Mouse (Mus musculus) erythroblast, embryonic 14.5 days (primary cell): ENCODE data around the gene 2210407C18Rik. TPM values are rescaled to one million over a fixed set of nuclear protein-coding genes. Genes with fewer than 3 reads are reported as not detected.
A peak's percentile ranks its signal among the peaks of the same experiment; 100 is the strongest.

Experiments used
- H3K27me3 ChIP-seq: 2 replicates; pipeline ENCODE4 v1.6.1; 2012; ENCODE audit warnings: inconsistent platforms; ENCODE audit not compliant: control insufficient read depth
- H3K36me3 ChIP-seq: 2 replicates; pipeline ENCODE4 v1.6.1; 2012; ENCODE audit warnings: mild to moderate bottlenecking, inconsistent platforms; ENCODE audit not compliant: control insufficient read depth
- H3K4me1 ChIP-seq: 2 replicates; pipeline ENCODE4 v1.6.1; 2012; ENCODE audit warnings: inconsistent platforms; ENCODE audit not compliant: control insufficient read depth
- H3K4me3 ChIP-seq: replicated peaks from 2 replicates; pipeline ENCODE3; 2012; ENCODE audit warnings: moderate library complexity, mild to moderate bottlenecking, inconsistent platforms
- H3K9me3 ChIP-seq: 2 replicates; pipeline ENCODE4 v1.6.1; 2012; ENCODE audit warnings: low read length, inconsistent platforms, mixed read lengths; ENCODE audit not compliant: control insufficient read depth
- GATA1 ChIP-seq: IDR thresholded peaks from 2 replicates; pipeline ENCODE4 v1.6.1; 2012; ENCODE audit warnings: low read length, inconsistent platforms, mixed read lengths
- TAL1 ChIP-seq: IDR thresholded peaks from 3 replicates; pipeline ENCODE4 v1.6.1; 2012; ENCODE audit warnings: low read length, inconsistent platforms, mixed read lengths
- polyA plus RNA-seq: library from polyadenylated mRNA; stranded (reverse); fragments of >175 nt; gene quantifications from 2 replicates; pipeline ENCODE4 v1.2.3, GENCODE M21; 2012

The 2210407C18Rik gene
- polyA plus RNA-seq: not detected in 2 replicates

DNA sequence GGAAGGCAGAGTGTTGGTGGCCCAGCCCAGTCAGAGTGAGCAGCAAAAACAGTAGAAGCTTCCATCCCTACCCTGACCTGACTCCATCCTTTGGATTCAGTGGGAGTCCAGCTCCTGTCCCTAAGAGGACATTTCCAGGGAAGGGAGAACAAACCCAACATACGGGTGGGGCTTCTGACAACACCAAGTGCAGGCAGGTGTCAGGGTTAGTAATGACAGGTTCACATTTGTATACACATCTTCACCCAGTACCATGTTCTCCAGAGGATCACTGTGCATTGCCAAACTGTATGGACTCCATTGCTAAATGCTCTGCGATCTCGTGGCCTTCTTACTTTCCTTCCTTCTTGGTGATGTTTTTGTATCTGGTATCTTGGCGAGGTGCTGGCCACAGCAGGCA lies at the start of gene 2210407C18Rik:
Gene 2210407C18Rik, minus strand, starts transcription at position 101 of the 400 bp plus-strand sequence.
- TF ChIP-seq TAL1: no peak
- no peak for TF ChIP-seq GATA1
- no peak within 1 kb of the TSS for H3K4me3 ChIP-seq
- no peaks in the 10 kb centered on the region for H3K4me1 ChIP-seq
- H3K27me3 ChIP-seq: no peaks in the 10 kb centered on the region
- H3K9me3 ChIP-seq: no peaks in the 10 kb centered on the region
- no peaks in the 10 kb centered on the region for H3K36me3 ChIP-seq

- Histone ChIP-seq H3K27me3 (0 out of 2 replicates have a peak, but pooled peaks cover 2% of the 10 kb centered on the region), H3K4me3 (no peak within 1 kb of the TSS), H3K9me3 (no peaks in the 10 kb centered on the region), H3K4me1 (no peaks in the 10 kb centered on the region), H3K36me3 (peaks cover 14% of the 10 kb centered on the region)
- TF ChIP-seq TAL1 (no peak), GATA1 (no peak)
Observed at GRCm38 (mm10) chr11:58658596-58658995, 42.7 kb upstream of the 2210407C18Rik start, which contains the start of gene Olfr322. Olfr322 (plus strand) TSS chr11:58658782.

- TF ChIP-seq GATA1: no peak
- no peak for TF ChIP-seq TAL1
- Histone ChIP-seq H3K9me3 (no peaks in the 10 kb centered on the region), H3K36me3 (peaks cover 46% of the 10 kb centered on the region), H3K4me1 (peaks cover 2% of the 10 kb centered on the region; the same call in 1 of the 2 replicates), H3K4me3 (no peak overlapping the region), H3K27me3 (0 out of 2 replicates have a peak, but pooled peaks cover 2% of the 10 kb centered on the region)
Observed at GRCm38 (mm10) chr11:58655151-58655550, 39.3 kb upstream of the 2210407C18Rik start.

DNA sequence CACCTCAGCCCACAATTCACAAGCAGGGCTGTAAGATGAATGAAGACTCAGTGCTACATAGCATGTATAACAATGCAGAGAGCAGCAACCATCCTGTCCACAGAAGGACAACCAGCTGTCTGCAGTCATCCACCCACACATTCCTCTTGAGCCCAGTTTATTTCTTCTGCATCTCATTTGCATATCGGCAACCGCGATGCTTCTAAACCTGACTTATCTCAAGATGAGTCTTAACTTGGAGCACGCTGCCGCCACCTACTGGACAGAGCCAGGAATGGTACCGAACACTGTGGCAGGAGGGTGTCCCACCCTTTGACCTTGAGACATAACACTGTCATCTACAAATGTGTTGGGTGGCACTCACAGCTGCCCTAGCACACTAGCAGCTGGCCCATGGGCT lies 27.5 kb upstream of the 2210407C18Rik start:
- H3K9me3 ChIP-seq: peaks cover 4% of the 10 kb centered on the region
- peaks cover 6% of the 10 kb centered on the region for H3K27me3 ChIP-seq
- H3K4me3 ChIP-seq: peak overlapping the region; percentile 89
- H3K4me1 ChIP-seq: peaks cover 70% of the 10 kb centered on the region
- peaks cover 68% of the 10 kb centered on the region for H3K36me3 ChIP-seq
- TF ChIP-seq GATA1: peak; percentile 66; the same call in 1 of the 2 replicates
- TF ChIP-seq TAL1: no peak

DNA sequence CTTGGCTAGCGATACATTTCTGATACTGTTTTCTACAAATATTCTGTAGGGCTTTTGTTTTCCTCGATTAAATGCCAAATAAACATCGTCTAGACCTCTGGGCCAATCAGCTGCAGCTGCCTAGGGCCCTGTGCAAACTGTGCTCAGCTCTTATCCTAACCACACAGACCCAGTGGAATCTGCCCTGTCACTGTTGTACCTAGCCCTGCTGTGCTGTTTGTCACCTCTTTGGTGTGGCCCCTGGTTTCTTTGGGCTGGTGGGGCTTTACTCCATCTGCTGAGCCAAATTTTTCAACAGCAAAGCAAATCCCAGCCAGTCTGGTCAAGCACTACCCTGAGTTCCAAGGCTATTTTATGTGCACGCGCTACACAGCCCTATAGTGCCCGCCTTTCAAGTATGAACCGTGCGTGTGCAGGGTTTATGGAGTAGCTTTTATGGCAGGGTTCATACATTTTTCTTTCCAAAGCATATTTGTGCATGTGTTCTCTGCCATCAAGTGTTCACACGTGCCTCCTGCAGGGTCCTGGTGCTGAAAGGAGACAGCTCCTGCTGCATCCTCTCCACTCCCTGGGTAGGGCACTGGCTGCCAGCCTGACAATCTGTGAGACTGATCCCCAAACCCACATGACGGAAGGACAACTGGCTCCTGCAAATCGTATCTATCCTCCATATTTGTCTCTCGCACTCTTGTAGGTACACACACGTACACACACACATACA lies 25.9 kb upstream of the 2210407C18Rik start:
- Histone ChIP-seq H3K9me3 (peaks cover 4% of the 10 kb centered on the region), H3K4me3 (peak overlapping the region; percentile 89), H3K36me3 (peaks cover 52% of the 10 kb centered on the region), H3K4me1 (peaks cover 81% of the 10 kb centered on the region), H3K27me3 (peaks cover 6% of the 10 kb centered on the region)
- TF ChIP-seq GATA1: peak; percentile 83
- TF ChIP-seq TAL1: peak; percentile 94

GRCm38 (mm10) chr11:58641057-58641456 lies 25.2 kb upstream of the 2210407C18Rik start:
- H3K4me1 ChIP-seq: peaks cover 85% of the 10 kb centered on the region
- H3K27me3 ChIP-seq: peaks cover 6% of the 10 kb centered on the region
- H3K36me3 ChIP-seq: peaks cover 45% of the 10 kb centered on the region
- peak overlapping the region; percentile 89 for H3K4me3 ChIP-seq
- H3K9me3 ChIP-seq: peaks cover 4% of the 10 kb centered on the region
- TF ChIP-seq TAL1: peak; percentile 35; the same call in 2 of the 3 replicates
- TF ChIP-seq GATA1: peak; percentile 60

DNA sequence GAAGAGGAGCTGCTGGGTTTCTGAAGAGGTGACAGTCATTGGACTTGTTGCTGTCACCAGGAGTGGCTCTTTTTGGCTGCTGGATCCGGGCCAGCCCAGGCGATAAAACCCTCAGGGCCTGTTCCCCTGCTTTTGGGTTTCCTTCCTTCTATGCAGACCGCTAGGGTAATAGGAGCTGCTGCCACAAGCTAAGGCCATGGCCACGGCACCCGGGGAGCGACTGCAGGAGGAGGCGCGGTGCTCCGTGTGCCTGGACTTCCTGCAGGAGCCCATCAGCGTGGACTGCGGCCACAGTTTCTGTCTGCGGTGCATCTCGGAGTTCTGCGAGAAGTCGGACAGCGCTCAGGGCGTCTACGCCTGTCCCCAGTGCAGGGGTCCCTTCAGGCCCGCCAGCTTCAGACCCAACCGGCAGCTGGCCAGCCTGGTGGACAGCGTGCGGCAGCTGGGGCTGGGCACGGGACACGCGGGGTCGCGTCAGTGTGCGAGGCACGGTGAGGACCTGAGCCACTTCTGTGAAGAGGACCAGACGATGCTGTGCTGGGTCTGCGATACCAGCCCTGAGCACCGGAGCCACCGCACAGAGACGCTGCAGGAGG lies 24.5 kb upstream of the 2210407C18Rik start, which contains the start of gene Trim58:
Gene Trim58, plus strand, starts transcription at position 194 of the 596 bp plus-strand sequence.
- TF ChIP-seq TAL1: no peak
- no peak for TF ChIP-seq GATA1
- H3K36me3 ChIP-seq: peaks cover 38% of the 10 kb centered on the region
- peak within 1 kb of the TSS; percentile 89 for H3K4me3 ChIP-seq
- H3K4me1 ChIP-seq: peaks cover 84% of the 10 kb centered on the region
- H3K9me3 ChIP-seq: peaks cover 4% of the 10 kb centered on the region
- H3K27me3 ChIP-seq: peaks cover 6% of the 10 kb centered on the region

- Histone ChIP-seq H3K4me1 (peaks cover 75% of the 10 kb centered on the region), H3K36me3 (peaks cover 17% of the 10 kb centered on the region), H3K4me3 (no peak overlapping the region), H3K27me3 (peaks cover 8% of the 10 kb centered on the region), H3K9me3 (peaks cover 1% of the 10 kb centered on the region)
- TF ChIP-seq TAL1: no peak
- TF ChIP-seq GATA1: no peak
Observed at GRCm38 (mm10) chr11:58638176-58638701, 22.4 kb upstream of the 2210407C18Rik start.

DNA sequence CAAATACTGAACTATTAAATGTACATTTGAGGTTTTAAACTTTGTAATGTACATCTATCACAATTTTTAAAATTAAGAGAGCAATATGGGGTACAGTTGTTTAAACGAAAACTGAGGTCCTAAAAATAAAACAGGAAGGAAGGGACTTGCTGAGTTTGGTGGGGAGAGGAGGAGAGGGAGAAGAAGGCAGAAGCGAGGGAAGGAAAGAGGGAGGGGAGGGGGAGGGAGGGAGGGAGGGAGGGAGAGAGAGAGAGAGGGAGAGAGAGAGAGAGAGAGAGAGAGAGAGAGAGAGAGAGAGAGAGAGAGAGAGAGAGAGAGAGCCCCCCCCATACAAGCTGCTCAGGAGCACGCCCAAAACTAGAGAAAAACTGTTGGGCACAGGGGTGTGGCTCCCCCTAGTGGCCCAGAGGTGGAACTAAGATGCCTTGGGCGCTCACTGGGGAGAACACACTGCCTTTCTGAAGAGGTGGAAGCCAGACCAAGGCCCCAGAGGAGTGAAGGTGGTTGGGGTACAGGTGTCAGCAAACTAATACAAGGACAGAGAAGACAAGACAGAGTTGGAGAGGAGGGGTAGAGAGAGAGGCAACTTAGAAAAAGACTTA lies 20.6 kb upstream of the 2210407C18Rik start:
- Histone ChIP-seq H3K4me3 (no peak overlapping the region), H3K9me3 (no peaks in the 10 kb centered on the region), H3K4me1 (peaks cover 62% of the 10 kb centered on the region), H3K36me3 (peaks cover 5% of the 10 kb centered on the region), H3K27me3 (peaks cover 8% of the 10 kb centered on the region)
- TF ChIP-seq TAL1 (no peak), GATA1 (no peak)
